ENCODE assay signal across 8 mouse cellular contexts in genomic region chr19:11912037-11912532, GRCm38 (mm10). TPM values are rescaled to one million over a fixed set of nuclear protein-coding genes. Genes with fewer than 3 reads are reported as not detected.
DNase-seq lines count a peak whose midpoint lies in the region; ATAC-seq lines count a peak whose summit lies in the region.

TSS of gene Patl1 (plus strand) at chr19:11912399.

- H3K36me3 ChIP-seq in hindbrain, embryonic 11.5 days (ENCODE audit: control insufficient read depth, insufficient read depth, low read length) = no peaks in the 10 kb centered on the region

- ATAC-seq in hindbrain, embryonic 11.5 days (ENCODE audit: low FRiP score) = peak; percentile 97

- H3K9ac ChIP-seq in hindbrain, embryonic 11.5 days (ENCODE audit: low read depth, low read length) = peak within 1 kb of the TSS; percentile 86

- peak; percentile 99 for DNase-seq in Muller cell, postnatal 12 days (ENCODE audit: inconsistent ontology term)
- peak; percentile 99 for DNase-seq in cerebellum, adult 9-11 months
- peak; percentile 98 to 99 for DNase-seq in frontal cortex, adult 2 months (ENCODE audit: extremely low spot score in 1 of 2, low spot score in 1 of 2)
- peak; percentile 99 for DNase-seq in hindbrain, embryonic 11.5 days (ENCODE audit: low spot score)
- peak; percentile 98 to 99 for DNase-seq in layer of hippocampus, postnatal 10 days (ENCODE audit: low spot score in 2 of 2)
- peak; percentile 99 for DNase-seq in lung, postnatal 10 days
- DNase-seq in ovary, postnatal 36 days (ENCODE audit: low spot score) = peak; percentile 97
- DNase-seq in thymus, postnatal 25 days = peak; percentile 98

- H3K9me3 ChIP-seq in hindbrain, embryonic 11.5 days (ENCODE audit: control insufficient read depth, low read length) = no peaks in the 10 kb centered on the region

- 0 out of 2 replicates have a peak, but pooled peaks cover 2% of the 10 kb centered on the region for H3K4me1 ChIP-seq in hindbrain, embryonic 11.5 days (replicated peaks; ENCODE audit: control insufficient read depth, insufficient read depth, low read length)

- H3K27me3 ChIP-seq in hindbrain, embryonic 11.5 days (ENCODE audit: control insufficient read depth, insufficient read depth, low read length) = no peaks in the 10 kb centered on the region

- peak within 1 kb of the TSS; percentile 89 for H3K4me3 ChIP-seq in hindbrain, embryonic 11.5 days (ENCODE audit: low read depth, low read length)

- H3K27ac ChIP-seq in hindbrain, embryonic 11.5 days (ENCODE audit: low read depth, low read length) = peak within 1 kb of the TSS; percentile 88

- WGBS in hindbrain, embryonic 11.5 days = under 1% methylated on average over 32 of the region's 53 CpGs

- H3K4me2 ChIP-seq in hindbrain, embryonic 11.5 days (replicated peaks; ENCODE audit: low read depth, low read length) = peak within 1 kb of the TSS; percentile 74

RNA-seq across cellular contexts. Expression of gene Patl1, which starts in this region (rescaled TPM):
- 21.0 and 21.2 TPM in 2 replicates for polyA plus RNA-seq in frontal cortex, adult 2 months (2012; rRNA removed)
- polyA plus RNA-seq in hindbrain, embryonic 11.5 days (2014; fragmentation: Nextera tagmentation; extraction: Ambion mirVana) = 26.5 and 29.2 TPM in 2 replicates
- 10 to 100 TPM; 20.3 to 22.3 TPM for total RNA-seq in layer of hippocampus, postnatal 10 days (2021)

Comparison
In these comparisons a context has a peak if more than half of its experiments do, and no peak if none do; other contexts are left out.
1. Peak in every context shown above with its lines: DNase-seq, ATAC-seq, H3K4me3 ChIP-seq and H3K27ac ChIP-seq.